Mouse (Mus musculus): ENCODE measurements at regions not wholly inside any gene's neighbourhood (a gene's known extent, or its start where the extent isn't known, plus 50 kb on each side); places are given as distances from the start of the nearest gene placed in this dataset.
A peak's percentile ranks its signal among the peaks of the same experiment; 100 is the strongest.

DNA sequence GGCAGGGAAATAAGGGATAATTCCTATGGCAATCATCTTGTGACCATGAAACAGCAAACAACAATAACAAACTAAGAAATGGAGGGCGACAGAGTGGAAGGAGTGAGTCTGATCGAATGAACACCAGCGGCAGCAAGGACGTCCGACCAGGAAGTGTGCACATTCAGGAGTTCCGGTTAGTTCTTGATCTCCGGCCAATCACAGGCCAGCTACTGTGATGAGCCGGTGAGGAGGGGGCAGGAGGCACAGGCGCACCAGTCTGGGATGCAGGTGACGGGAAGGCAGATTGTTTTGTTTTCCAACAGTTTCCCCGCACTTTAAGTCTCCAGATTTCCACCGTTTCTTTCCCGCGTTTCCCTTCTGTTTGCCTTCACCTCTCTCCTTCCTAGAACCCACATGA is 50.3 kb upstream of the Hunk start:
- Histone ChIP-seq H3K9ac (no peak overlapping the region), H3K4me3 (no peak overlapping the region), H3K27ac (no peak overlapping the region), H3K27me3 (peaks cover 1% of the 10 kb centered on the region; the same call in 1 of the 2 replicates), H3K4me2 (0 out of 2 replicates have a peak overlapping the region, but pooled peaks have one; percentile 12), H3K4me1 (no peaks in the 10 kb centered on the region), H3K9me3 (no peaks in the 10 kb centered on the region), H3K36me3 (no peaks in the 10 kb centered on the region)
- 64% methylated on average over 14 of the region's 14 CpGs for WGBS
- ATAC-seq (ENCODE audit: insufficient number of reproducible peaks, insufficient read depth, low FRiP score, low TSS enrichment, low read depth) = no peak

DNA sequence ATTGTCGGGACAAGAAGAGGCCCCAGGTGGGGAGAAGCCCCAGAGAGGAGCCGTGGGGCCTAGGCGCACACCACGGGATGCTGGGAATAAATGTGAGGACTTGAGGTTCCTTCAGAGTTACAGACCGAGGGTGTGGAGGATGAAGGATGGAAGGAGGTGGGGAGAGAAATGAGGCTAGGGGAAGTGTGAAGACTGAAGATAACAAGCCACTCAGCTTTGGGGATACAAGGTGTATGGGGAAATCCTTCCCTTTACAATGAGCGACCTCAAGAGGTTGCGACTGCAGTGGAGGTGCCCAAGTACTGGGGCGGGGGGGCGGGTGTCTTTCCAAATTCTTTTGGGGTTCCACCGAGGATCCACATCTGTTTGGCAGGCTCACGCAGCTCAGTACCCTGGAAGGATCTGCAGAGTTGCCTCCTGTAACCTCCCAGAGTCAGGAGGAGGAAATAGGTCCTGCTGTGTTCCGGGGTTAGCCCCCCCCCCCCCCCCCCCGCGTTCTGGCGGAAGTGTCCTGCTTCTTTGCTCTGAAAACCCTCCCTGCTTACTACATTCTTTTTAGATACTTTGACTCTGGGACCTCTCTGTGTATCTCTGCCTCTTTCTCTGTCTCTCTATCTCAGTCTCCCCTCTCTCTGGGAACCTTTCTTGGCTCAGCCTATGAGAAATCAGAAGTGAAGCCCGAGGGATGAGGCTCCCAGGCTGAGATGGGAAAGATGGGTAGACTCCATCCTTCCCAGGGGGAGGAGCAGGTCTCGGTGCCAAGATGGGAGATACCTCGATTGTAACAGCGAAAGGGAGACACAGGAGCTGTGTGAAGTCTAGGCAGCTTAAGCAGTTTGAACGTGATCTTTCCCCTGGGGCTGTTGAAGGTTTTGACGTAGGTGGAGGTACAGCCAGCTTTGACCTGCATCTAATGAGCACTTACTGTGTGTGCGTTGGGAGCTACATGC is 49.8 kb upstream of the Scaf4 start:
- Histone ChIP-seq H3K36me3 (no peaks in the 10 kb centered on the region), H3K27ac (no peak overlapping the region), H3K4me2 (0 out of 2 replicates have a peak overlapping the region, but pooled peaks have one; percentile 3), H3K4me3 (no peak overlapping the region), H3K9ac (no peak overlapping the region), H3K4me1 (no peaks in the 10 kb centered on the region), H3K9me3 (no peaks in the 10 kb centered on the region), H3K27me3 (peaks cover 5% of the 10 kb centered on the region; the same call in 1 of the 2 replicates)
- 52% methylated on average over 19 of the region's 22 CpGs for WGBS
- ATAC-seq (ENCODE audit: insufficient number of reproducible peaks, insufficient read depth, low FRiP score, low TSS enrichment, low read depth) = no peak
